Mouse (Mus musculus) A20 (cell line): ENCODE data around the gene Eef1g.

Experiments
- DNase-seq: peaks from one replicate; pipeline ENCODE4 v3.0.0-alpha.2; 2011; ENCODE audit warnings: low read depth, low spot score

The Eef1g gene

DNA sequence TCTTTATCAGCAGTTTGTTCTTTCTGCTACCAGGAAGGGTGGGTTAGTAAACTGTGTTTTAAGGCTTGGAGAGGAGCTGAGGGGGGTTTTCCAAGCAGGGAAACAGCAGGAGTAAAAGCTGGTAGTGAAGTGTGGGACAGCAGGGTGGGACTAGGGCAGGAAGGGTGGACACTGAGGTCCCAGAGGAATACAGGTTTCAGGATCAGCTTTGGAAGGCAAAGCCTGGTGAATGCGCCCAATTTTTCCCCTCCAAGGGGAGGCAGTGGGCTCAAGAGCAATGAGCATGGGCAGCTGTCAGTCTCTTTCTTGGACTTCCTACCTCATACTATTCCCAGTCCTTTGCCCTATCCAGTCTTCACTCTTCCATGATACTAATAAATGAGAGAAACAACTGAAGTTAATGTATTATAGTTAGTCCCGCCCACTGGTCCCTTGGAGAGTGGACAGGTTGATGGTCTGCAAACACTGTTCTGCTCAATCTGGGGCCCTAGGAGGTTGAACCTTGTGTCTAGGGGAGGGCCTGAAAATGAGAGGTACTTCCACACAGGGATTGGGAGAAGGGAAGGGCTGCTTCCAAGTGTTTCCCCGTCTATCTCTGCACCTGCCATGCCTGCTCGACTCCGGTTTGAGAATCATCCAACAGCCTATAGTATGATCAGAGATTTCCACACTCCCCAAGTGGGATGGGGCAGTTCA lies 58.9 kb downstream of the Eef1g start:
- no peak for DNase-seq

DNA sequence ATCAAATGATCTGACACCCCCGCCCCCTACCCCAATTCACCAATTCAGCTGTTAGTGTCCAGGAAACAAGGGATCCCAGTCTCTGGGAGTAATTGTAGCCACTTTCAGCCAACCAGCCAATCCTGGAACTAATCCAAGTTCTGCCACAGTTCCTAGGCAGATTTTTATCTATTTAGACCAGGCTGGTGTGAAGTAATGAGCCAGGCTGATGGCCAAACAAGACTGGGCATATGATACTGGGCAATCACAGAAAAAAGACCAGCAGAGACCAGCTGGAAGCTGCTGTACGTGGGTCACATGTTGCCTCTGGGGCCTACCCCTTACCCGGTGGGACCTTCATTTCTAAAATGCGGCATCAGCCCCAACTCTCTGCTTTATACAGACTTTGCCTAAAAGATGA lies 59.8 kb downstream of the Eef1g start:
- no peak for DNase-seq

DNA sequence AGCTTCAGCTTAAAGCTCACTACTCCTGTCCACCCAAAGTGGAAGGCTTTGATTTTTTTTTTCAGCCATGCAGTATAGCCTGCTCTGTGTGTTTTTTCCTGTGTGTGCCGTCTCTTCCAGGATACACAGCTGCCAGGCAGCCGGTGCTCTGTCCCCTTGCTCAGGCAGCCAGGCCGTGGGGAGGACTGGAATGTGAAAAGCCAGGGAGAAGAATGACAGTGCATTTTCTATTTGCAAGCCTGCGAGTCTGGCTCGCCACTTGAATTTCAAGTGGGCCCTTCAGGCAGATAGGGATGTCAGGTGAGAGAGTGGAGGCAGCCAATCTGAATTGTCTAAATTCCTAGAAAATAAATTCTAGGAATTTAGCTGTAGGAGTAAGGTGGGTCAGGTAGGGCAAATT lies 61.0 kb downstream of the Eef1g start:
- no peak for DNase-seq
